Mouse (Mus musculus): ENCODE data around the gene Frk. TPM values are rescaled to one million over a fixed set of nuclear protein-coding genes. Genes with fewer than 3 reads are reported as not detected.
"Not testable (repeated sequence)": the region's sequence is repeated elsewhere in the genome, so short reads cannot be mapped to it uniquely, and the experiment has no call there.

Gene Frk
- total RNA-seq (2014; fragmentation: Nextera tagmentation), result not detected in 2 replicates
- 0.06 TPM in 1 of 2 replicates, not detected in the other for total RNA-seq (2017)
- not detected in 2 replicates for polyA plus RNA-seq (2012)

DNA sequence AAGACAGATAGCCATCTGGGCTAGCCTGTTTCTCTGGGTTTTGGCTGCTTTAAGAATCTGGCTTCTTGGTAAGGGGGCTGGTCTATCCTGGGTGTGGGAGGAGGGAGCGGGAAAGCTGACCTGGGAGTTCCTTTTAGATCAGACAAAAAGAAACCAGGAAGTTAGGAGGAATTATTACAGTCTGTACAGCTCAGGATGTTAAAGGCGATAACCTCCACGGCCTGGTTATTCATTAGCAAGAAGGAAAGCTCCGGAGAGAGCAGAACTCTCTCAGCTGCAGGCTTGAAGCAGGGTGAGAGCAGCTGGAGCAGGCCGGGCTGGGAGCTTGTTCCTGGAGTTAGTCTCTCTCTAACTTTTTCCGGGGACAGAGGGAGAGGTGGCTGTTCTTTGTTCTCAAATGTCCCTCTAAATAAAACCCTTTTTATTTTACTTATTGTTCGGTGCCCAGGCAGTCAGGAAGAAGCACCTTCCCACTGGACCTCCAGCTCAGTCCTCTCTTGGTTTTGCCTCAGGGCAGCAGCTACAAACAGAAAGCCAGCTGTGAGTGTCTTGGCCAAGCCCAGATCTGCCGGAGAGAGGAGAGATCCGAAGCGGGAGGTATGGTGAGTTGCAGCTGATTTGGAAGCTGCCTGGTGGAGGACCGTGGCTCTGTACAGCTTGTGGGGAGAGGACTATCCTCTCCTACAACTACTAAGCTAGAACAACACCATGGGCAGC lies at the start of gene Frk:
TSS of gene Frk (plus strand) at position 103 of the 717 bp plus-strand sequence.
- Histone ChIP-seq H3K27me3 (ENCODE audit: insufficient read depth, low read length) (peaks cover 2% of the 10 kb centered on the region; the same call in 1 of the 2 replicates), H3K9me3 (replicated peaks) (no peaks in the 10 kb centered on the region), H3K4me3 (ENCODE audit: low read depth, low read length) (no peak within 1 kb of the TSS), H3K36me3 (replicated peaks) (no peaks in the 10 kb centered on the region), H3K4me1 (ENCODE audit: insufficient read depth, low read depth, low read length) (no peaks in the 10 kb centered on the region)
- ATAC-seq (ENCODE audit: extremely low read depth, insufficient number of reproducible peaks, low FRiP score, poor library complexity, severe bottlenecking), result no peak
- DNase-seq (ENCODE audit: low spot score), result no peak
- TF ChIP-seq CTCF (IDR thresholded peaks at IDR 0.05; ENCODE audit: low read depth, low read length) (no peak), GATA2 (IDR thresholded peaks at IDR 0.05; ENCODE audit: borderline replicate concordance, low read depth, low read length) (no peak), GATA1 (IDR thresholded peaks at IDR 0.05; ENCODE audit: borderline replicate concordance, low read length) (no peak), POLR2AphosphoS5 (IDR thresholded peaks at IDR 0.05; ENCODE audit: insufficient replicate concordance, low read depth, low read length) (no peak), TAL1 (conservative IDR thresholded peaks at IDR 0.05; ENCODE audit: low read depth, low read length) (no peak)

- H3K36me3 ChIP-seq (replicated peaks); H3K4me3 ChIP-seq (ENCODE audit: low read depth, low read length); H3K9me3 ChIP-seq (replicated peaks); DNase-seq (ENCODE audit: low spot score); ATAC-seq (ENCODE audit: extremely low read depth, insufficient number of reproducible peaks, low FRiP score, poor library complexity, severe bottlenecking); H3K27me3 ChIP-seq (ENCODE audit: insufficient read depth, low read length); H3K4me1 ChIP-seq (ENCODE audit: insufficient read depth, low read depth, low read length): not testable (repeated sequence)
Observed at GRCm38 (mm10) chr10:34434191-34434590, 49.0 kb upstream of the Frk start.

DNA sequence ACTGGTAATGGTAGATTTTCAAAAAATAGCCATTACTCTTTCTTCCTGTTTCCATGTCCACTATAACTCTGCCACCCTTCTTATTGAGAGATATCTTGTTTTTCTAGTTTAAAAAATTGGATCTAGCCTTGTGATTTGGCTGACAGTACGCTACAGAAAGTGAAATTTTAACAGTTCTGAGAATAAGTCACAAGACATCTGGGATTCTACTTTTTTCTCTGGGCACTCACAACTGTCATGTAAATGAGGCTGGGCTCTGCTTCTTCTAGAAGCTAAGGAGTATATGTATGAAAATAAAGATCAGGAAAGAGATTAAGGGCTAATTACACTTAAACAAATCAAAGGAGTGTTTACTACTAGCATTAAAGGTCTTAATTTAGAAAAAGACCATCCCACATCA lies 33.7 kb upstream of the Frk start:
- H3K27me3 ChIP-seq (ENCODE audit: insufficient read depth, low read length), result 0 out of 2 replicates have a peak, but pooled peaks cover 5% of the 10 kb centered on the region
- no peak for ATAC-seq (ENCODE audit: extremely low read depth, insufficient number of reproducible peaks, low FRiP score, poor library complexity, severe bottlenecking)
- H3K4me1 ChIP-seq (ENCODE audit: insufficient read depth, low read depth, low read length), result no peaks in the 10 kb centered on the region
- TF ChIP-seq POLR2AphosphoS5 (IDR thresholded peaks at IDR 0.05; ENCODE audit: insufficient replicate concordance, low read depth, low read length) (no peak), CTCF (IDR thresholded peaks at IDR 0.05; ENCODE audit: low read depth, low read length) (no peak), GATA2 (IDR thresholded peaks at IDR 0.05; ENCODE audit: borderline replicate concordance, low read depth, low read length) (no peak), TAL1 (conservative IDR thresholded peaks at IDR 0.05; ENCODE audit: low read depth, low read length) (no peak), GATA1 (IDR thresholded peaks at IDR 0.05; ENCODE audit: borderline replicate concordance, low read length) (no peak)
- DNase-seq (ENCODE audit: low spot score), result no peak
- H3K4me3 ChIP-seq (ENCODE audit: low read depth, low read length), result no peak overlapping the region
- no peaks in the 10 kb centered on the region for H3K9me3 ChIP-seq (replicated peaks)
- no peaks in the 10 kb centered on the region for H3K36me3 ChIP-seq (replicated peaks)

- no peak for ATAC-seq (ENCODE audit: extremely low read depth, insufficient number of reproducible peaks, low FRiP score, poor library complexity, severe bottlenecking)
- no peaks in the 10 kb centered on the region for H3K4me1 ChIP-seq (ENCODE audit: insufficient read depth, low read depth, low read length)
- H3K9me3 ChIP-seq (replicated peaks), result no peaks in the 10 kb centered on the region
- no peak overlapping the region for H3K4me3 ChIP-seq (ENCODE audit: low read depth, low read length)
- TF ChIP-seq CTCF (IDR thresholded peaks at IDR 0.05; ENCODE audit: low read depth, low read length) (no peak), GATA2 (IDR thresholded peaks at IDR 0.05; ENCODE audit: borderline replicate concordance, low read depth, low read length) (no peak), POLR2AphosphoS5 (IDR thresholded peaks at IDR 0.05; ENCODE audit: insufficient replicate concordance, low read depth, low read length) (no peak), GATA1 (IDR thresholded peaks at IDR 0.05; ENCODE audit: borderline replicate concordance, low read length) (no peak), TAL1 (conservative IDR thresholded peaks at IDR 0.05; ENCODE audit: low read depth, low read length) (no peak)
- no peak for DNase-seq (ENCODE audit: low spot score)
- H3K36me3 ChIP-seq (replicated peaks), result no peaks in the 10 kb centered on the region
- H3K27me3 ChIP-seq (ENCODE audit: insufficient read depth, low read length), result no peaks in the 10 kb centered on the region
Observed at GRCm38 (mm10) chr10:34461451-34461850, 21.7 kb upstream of the Frk start.

- no peaks in the 10 kb centered on the region for H3K27me3 ChIP-seq (ENCODE audit: insufficient read depth, low read length)
- DNase-seq (ENCODE audit: low spot score), result no peak
- H3K36me3 ChIP-seq (replicated peaks), result no peaks in the 10 kb centered on the region
- H3K4me1 ChIP-seq (ENCODE audit: insufficient read depth, low read depth, low read length), result no peaks in the 10 kb centered on the region
- no peaks in the 10 kb centered on the region for H3K9me3 ChIP-seq (replicated peaks)
- TF ChIP-seq CTCF (IDR thresholded peaks at IDR 0.05; ENCODE audit: low read depth, low read length) (no peak), TAL1 (conservative IDR thresholded peaks at IDR 0.05; ENCODE audit: low read depth, low read length) (no peak), POLR2AphosphoS5 (IDR thresholded peaks at IDR 0.05; ENCODE audit: insufficient replicate concordance, low read depth, low read length) (no peak), GATA2 (IDR thresholded peaks at IDR 0.05; ENCODE audit: borderline replicate concordance, low read depth, low read length) (no peak), GATA1 (IDR thresholded peaks at IDR 0.05; ENCODE audit: borderline replicate concordance, low read length) (no peak)
- ATAC-seq (ENCODE audit: extremely low read depth, insufficient number of reproducible peaks, low FRiP score, poor library complexity, severe bottlenecking), result no peak
- no peak overlapping the region for H3K4me3 ChIP-seq (ENCODE audit: low read depth, low read length)
Observed at GRCm38 (mm10) chr10:34464321-34464720, 18.9 kb upstream of the Frk start.

DNA sequence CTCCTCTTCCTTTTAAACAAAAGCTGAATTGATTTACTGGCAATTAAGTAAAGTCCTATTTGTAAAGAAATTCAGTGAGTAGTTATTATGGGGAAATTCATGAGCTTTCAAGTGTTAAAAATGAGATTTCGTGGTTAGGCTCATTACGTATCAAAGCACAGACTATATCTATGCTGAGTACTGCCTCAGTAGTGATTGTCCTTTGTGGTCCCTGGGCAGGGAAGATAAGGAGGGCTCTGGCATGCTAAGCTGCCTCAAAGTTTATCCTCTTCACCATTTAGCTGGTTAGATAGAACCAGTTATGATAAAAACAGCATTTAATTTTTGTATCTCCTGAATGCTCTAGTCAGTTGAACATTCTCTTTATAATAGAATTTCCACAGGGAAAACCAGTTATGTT lies 14.2 kb upstream of the Frk start:
- Histone ChIP-seq H3K4me3 (ENCODE audit: low read depth, low read length) (no peak overlapping the region), H3K4me1 (ENCODE audit: insufficient read depth, low read depth, low read length) (no peaks in the 10 kb centered on the region), H3K9me3 (replicated peaks) (no peaks in the 10 kb centered on the region), H3K27me3 (ENCODE audit: insufficient read depth, low read length) (no peaks in the 10 kb centered on the region), H3K36me3 (replicated peaks) (no peaks in the 10 kb centered on the region)
- peak; percentile 66; the same call in 1 of the 2 replicates for ATAC-seq (ENCODE audit: extremely low read depth, insufficient number of reproducible peaks, low FRiP score, poor library complexity, severe bottlenecking)
- DNase-seq (ENCODE audit: low spot score), result no peak
- TF ChIP-seq CTCF (IDR thresholded peaks at IDR 0.05; ENCODE audit: low read depth, low read length) (no peak), POLR2AphosphoS5 (IDR thresholded peaks at IDR 0.05; ENCODE audit: insufficient replicate concordance, low read depth, low read length) (no peak), GATA2 (IDR thresholded peaks at IDR 0.05; ENCODE audit: borderline replicate concordance, low read depth, low read length) (no peak), TAL1 (conservative IDR thresholded peaks at IDR 0.05; ENCODE audit: low read depth, low read length) (no peak), GATA1 (IDR thresholded peaks at IDR 0.05; ENCODE audit: borderline replicate concordance, low read length) (no peak)

All from G1E (cell line).